Mouse (Mus musculus) liver, embryonic 14.5 days (tissue): ENCODE measurements around the gene Iqgap3. TPM values are rescaled to one million over a fixed set of nuclear protein-coding genes. Genes with fewer than 3 reads are reported as not detected.

ENCODE experiments used
- ATAC-seq: fragments of 200-750 bp; cut with Nextera tagmentation; 2 replicates; pipeline ENCODE4 v1.8.0; 2017; ENCODE audit warnings: moderate number of reproducible peaks, mild to moderate bottlenecking, moderate library complexity; ENCODE audit not compliant: insufficient read depth
- DNase-seq, 3 experiments: peaks; one replicate each; pipeline ENCODE4 v3.0.0-alpha.2; 2012 to 2013; ENCODE audit warnings: low read depth in 3 of 3, low spot score in 3 of 3
- H3K27ac ChIP-seq: fragments of 300-500 bp; sonication (generic); 2 replicates; pipeline ENCODE4 v1.5.1; 2014; ENCODE audit warnings: moderate library complexity, mild to moderate bottlenecking, control low read depth, inconsistent platforms
- H3K27me3 ChIP-seq: fragments of 300-500 bp; sonication (generic); 2 replicates; pipeline ENCODE4 v1.6.1; 2014; ENCODE audit warnings: mild to moderate bottlenecking, low read length, moderate library complexity; ENCODE audit not compliant: control insufficient read depth, insufficient read depth
- H3K36me3 ChIP-seq: fragments of 300-500 bp; sonication (generic); replicated peaks from 2 replicates; pipeline ENCODE4 v1.6.1; 2014; ENCODE audit warnings: low read depth; ENCODE audit not compliant: control insufficient read depth, insufficient read depth
- H3K4me1 ChIP-seq, 2 experiments: fragments of 200-500 bp in 1 of 2; fragments of 300-500 bp in 1 of 2; sonication (generic) in 1 of 2; replicated peaks; 2 replicates each; pipeline ENCODE4 v1.6.1; 2012 to 2014; ENCODE audit warnings: antibody characterized with exemption in 1 of 2, inconsistent platforms in 1 of 2, low read length in 1 of 2; ENCODE audit not compliant: control insufficient read depth in 2 of 2, insufficient read depth in 2 of 2
- H3K4me2 ChIP-seq: fragments of 300-500 bp; sonication (generic); 2 replicates; pipeline ENCODE4 v1.6.1; 2014; ENCODE audit warnings: low read depth, mild to moderate bottlenecking, control low read depth, moderate library complexity
- H3K4me3 ChIP-seq, 2 experiments: fragments of 200-500 bp in 1 of 2; fragments of 300-500 bp in 1 of 2; sonication (generic) in 1 of 2; 2 replicates each; pipeline ENCODE4 v1.5.1; 2012 to 2014; ENCODE audit warnings: low read depth in 2 of 2, low read length in 2 of 2, mild to moderate bottlenecking in 2 of 2, control low read depth in 1 of 2, inconsistent platforms in 1 of 2, moderate library complexity in 1 of 2; ENCODE audit not compliant: insufficient read depth in 1 of 2
- H3K9ac ChIP-seq: fragments of 300-500 bp; sonication (generic); replicated peaks from 2 replicates; pipeline ENCODE4 v1.6.1; 2014; ENCODE audit warnings: mild to moderate bottlenecking, control low read depth, moderate library complexity
- H3K9me3 ChIP-seq: fragments of 300-500 bp; sonication (generic); 2 replicates; pipeline ENCODE4 v1.6.1; 2016; ENCODE audit warnings: low read length, mixed read lengths; ENCODE audit not compliant: control insufficient read depth
- CTCF ChIP-seq: IDR thresholded peaks from 2 replicates; pipeline ENCODE4 v1.5.1; 2016; ENCODE audit warnings: antibody characterized with exemption, low read depth, control low read depth
- EP300 ChIP-seq: IDR thresholded peaks from 2 replicates; pipeline ENCODE4 v1.6.1; 2016; ENCODE audit warnings: antibody characterized with exemption, low read depth
- WGBS: fragments of 180-500 bp; shearing (Covaris S2); extraction: QIAGEN DNeasy Blood & Tissue Kit; methylation state at CpG from one replicate; pipeline ENCODE4 v1.1.7; 2014; ENCODE audit not compliant: insufficient replicate concordance; 5-methylcytosine and 5-hydroxymethylcytosine counted together
- polyA plus RNA-seq, 2 experiments: library from polyadenylated mRNA; depleted of rRNA in 1 of 2; stranded (reverse) in 1 of 2; unstranded in 1 of 2; fragments of >200 nt; fragmentation: Nextera tagmentation in 1 of 2; extraction: Ambion mirVana in 1 of 2; gene quantifications; 2 replicates each; pipeline versions ENCODE4 v1.2.1 to v1.2.3; 2012 to 2014

The Iqgap3 gene
- polyA plus RNA-seq, 2 experiments, result 6.7 to 8.8 TPM

DNA sequence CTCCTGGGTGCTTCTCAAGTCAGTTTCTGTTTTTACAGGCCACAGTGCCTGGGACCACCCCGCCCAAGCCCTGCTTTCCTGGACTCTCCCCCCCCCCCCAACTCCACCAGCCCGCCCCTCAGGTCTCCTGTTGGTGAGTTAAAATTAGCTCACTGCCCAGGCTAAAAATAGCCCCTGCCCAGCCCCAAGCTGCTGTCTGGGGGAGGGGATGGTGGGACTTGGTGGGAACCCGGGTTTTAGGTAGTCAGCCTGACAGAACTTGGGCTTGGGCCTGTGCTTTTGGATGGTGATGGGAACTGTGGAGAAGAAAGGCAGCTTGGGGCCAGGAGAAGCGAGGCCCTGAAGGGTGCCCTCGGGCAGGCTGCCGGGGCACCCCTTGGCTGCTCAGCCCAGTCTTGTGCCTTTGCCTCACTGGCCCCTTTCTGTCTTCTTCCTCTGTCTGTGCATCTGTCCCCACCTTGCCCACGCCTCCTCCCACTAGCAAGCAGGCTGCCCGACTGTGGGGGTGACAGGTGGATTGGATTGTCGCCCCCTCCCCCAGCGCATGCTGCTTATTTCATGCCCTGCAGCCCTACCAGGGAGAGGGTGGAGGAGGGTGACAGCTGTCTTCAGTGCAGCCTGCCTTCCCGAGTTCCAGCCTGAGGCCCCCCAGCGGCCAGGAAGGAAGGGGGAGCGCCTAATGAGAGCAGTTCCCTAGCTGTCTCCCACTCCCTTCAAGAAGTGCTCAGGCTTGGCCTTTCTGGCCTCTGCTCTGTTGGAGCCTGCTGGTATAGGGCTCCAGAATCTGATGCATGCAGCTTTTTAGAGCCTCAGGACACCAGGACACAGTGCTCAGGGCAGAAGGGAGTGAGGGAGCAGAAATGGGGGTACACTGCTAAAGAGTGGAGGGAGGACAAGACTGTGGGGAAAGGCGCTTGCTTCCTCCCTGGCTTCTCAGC, 68.6 kb downstream of the Iqgap3 start:
- no peak for ATAC-seq
- TF ChIP-seq CTCF (peak; percentile 32; the same call in 1 of the 2 replicates), EP300 (no peak)

DNA sequence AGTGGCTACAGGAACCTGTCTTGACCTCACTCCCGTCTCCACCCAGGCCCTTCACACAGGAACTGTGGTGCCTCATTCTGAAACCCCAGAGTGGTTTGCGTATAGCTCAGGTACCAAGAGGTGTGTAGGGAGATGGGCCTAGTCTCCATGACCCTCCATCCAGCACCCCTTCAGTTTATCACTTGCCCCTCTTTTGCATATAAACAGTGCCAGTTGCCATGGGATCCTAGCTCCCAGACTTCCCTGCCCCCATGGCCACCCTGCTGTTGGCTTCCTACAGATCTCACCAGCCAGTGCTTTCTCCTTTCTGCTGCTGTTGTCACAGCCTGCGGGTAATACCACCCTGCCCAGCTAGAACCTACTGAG, 69.2 kb downstream of the Iqgap3 start:
- no peak overlapping the region for H3K27ac ChIP-seq
- H3K9me3 ChIP-seq, result no peaks in the 10 kb centered on the region
- ATAC-seq (no peak), DNase-seq (no peak)
- peaks cover 36 to 41% of the 10 kb centered on the region in 2 experiments for H3K4me1 ChIP-seq
- TF ChIP-seq EP300, result no peak
- TF ChIP-seq CTCF, result no peak
- no peak overlapping the region for H3K4me3 ChIP-seq
- H3K9ac ChIP-seq, result no peak overlapping the region
- WGBS, result 53% methylated on average over 3 of the region's 3 CpGs
- no peak overlapping the region for H3K4me2 ChIP-seq
- H3K36me3 ChIP-seq, result peaks cover under 1% of the 10 kb centered on the region
- H3K27me3 ChIP-seq, result no peaks in the 10 kb centered on the region

More for the DNA sequence above, 68.6 kb downstream of the Iqgap3 start:
- Histone ChIP-seq H3K9ac (no peak overlapping the region), H3K27ac (no peak overlapping the region), H3K4me3 (no peak overlapping the region), H3K9me3 (no peaks in the 10 kb centered on the region), H3K4me1 (peaks cover 41 to 48% of the 10 kb centered on the region in 2 experiments), H3K4me2 (peak overlapping the region; percentile 29; the same call in 1 of the 2 replicates), H3K36me3 (no peaks in the 10 kb centered on the region), H3K27me3 (no peaks in the 10 kb centered on the region)
- DNase-seq, result no peak
- 27% methylated on average over 14 of the region's 14 CpGs for WGBS

DNA sequence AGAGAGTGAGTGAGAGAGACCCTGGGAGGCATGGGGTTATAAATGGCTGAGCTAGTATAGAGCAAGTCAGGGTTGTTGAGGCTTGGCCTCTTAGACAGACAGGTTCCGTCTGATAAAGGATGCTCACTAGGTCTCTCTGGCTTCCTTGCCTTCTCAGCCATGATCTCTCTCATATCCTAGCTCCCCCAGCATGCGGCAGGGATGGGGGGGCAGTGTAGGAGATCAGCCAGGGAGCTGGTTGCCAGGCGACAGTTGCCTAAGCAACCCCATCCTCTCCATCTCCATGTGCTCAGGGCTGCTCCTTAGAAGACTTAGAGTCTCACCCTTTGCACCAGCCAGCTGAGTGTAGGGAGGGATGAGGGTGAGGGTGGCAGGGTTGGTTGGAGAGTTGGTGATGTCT, 70.3 kb downstream of the Iqgap3 start:
- Histone ChIP-seq H3K4me3 (no peak overlapping the region), H3K4me2 (no peak overlapping the region), H3K27me3 (no peaks in the 10 kb centered on the region), H3K9me3 (no peaks in the 10 kb centered on the region), H3K36me3 (peaks cover 9% of the 10 kb centered on the region), H3K9ac (no peak overlapping the region), H3K27ac (no peak overlapping the region), H3K4me1 (peaks cover 26 to 30% of the 10 kb centered on the region in 2 experiments)
- 65% methylated on average over 3 of the region's 3 CpGs for WGBS
- ATAC-seq (no peak), DNase-seq (no peak)
- TF ChIP-seq CTCF (no peak), EP300 (no peak)

DNA sequence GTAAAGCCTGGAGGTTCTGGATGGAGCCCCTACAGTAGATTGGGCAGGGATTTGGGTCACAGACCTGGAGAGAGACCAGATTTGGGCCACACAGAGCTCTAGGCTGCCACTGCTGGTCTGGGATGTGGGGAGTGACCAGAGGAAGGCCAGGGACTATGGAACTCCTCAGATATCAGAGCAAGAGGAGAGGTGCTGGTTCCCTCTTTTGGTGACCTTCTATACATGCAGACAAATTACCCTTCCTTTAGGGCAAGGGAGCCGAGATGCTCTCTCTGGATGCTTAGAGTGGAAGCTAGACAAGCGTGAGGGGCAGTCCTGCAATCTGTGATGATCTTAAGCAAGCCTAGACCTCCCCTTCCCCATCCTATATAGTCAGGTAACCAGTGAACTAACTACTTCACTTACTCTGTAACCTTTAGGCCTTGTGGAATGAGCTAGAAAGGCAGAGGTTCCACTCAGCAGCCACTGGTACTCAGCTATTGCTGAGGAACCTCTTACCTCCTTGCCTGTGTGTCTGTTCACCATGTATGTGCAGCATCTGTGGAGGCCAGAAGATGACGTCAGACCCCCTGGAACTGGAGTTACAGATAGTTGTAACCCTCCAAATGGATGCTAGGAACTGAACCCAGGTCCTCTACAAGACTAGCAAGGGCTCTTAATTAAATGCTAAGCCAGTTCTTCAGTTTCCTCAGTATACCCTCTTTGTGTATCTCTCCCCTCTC, 71.7 kb downstream of the Iqgap3 start:
- Histone ChIP-seq H3K36me3 (peaks cover 13% of the 10 kb centered on the region), H3K9ac (no peak overlapping the region), H3K4me2 (no peak overlapping the region), H3K4me1 (peaks cover 17 to 19% of the 10 kb centered on the region in 2 experiments), H3K9me3 (no peaks in the 10 kb centered on the region), H3K27me3 (no peaks in the 10 kb centered on the region), H3K4me3 (no peak overlapping the region), H3K27ac (no peak overlapping the region)
- ATAC-seq (no peak), DNase-seq (no peak)
- TF ChIP-seq CTCF (no peak), EP300 (no peak)
- WGBS, result 56% methylated on average over 3 of the region's 3 CpGs

DNA sequence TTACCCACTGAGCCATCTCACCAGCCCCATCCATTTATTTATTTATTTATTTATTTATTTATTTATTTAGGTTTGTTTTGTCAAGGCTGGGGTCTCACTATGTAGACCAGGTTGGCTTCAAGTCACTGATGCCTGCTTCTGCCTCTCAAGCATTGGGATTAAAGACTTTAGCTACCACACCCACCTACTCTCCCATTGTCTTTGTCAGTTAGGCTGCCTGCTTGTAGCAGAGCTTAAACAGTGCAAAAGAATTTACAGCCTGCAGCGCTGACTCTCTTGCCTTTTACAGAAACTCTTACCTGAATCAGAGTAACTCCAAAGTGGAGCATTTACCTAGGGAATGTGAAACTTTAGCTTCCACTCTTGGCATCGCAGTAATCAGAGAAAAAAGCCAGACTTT, 72.5 kb downstream of the Iqgap3 start:
- 66% methylated on average over 2 of the region's 2 CpGs for WGBS
- Histone ChIP-seq H3K4me1 (peaks cover 9 to 11% of the 10 kb centered on the region in 2 experiments), H3K27ac (no peak overlapping the region), H3K4me3 (no peak overlapping the region), H3K4me2 (no peak overlapping the region), H3K27me3 (no peaks in the 10 kb centered on the region), H3K9ac (no peak overlapping the region), H3K9me3 (no peaks in the 10 kb centered on the region), H3K36me3 (peaks cover 17% of the 10 kb centered on the region)
- no peak for DNase-seq
- no peak for ATAC-seq
- TF ChIP-seq EP300, result no peak
- TF ChIP-seq CTCF, result no peak
